Mouse (Mus musculus): ENCODE measurements at regions not wholly inside any gene's neighbourhood (a gene's known extent, or its start where the extent isn't known, plus 50 kb on each side); places are given as distances from the start of the nearest gene placed in this dataset.

Small RNAs in the stretch of these regions (microRNA-seq; reads per million reads assigned to microRNA genes)
- gene Gm25693: 0 reads per million in 2 experiments
